Mouse (Mus musculus): ENCODE measurements around the gene Tma7. TPM values are rescaled to one million over a fixed set of nuclear protein-coding genes. Genes with fewer than 3 reads are reported as not detected.

Gene Tma7
- total RNA-seq, 2 experiments from 2014 or later: 316 to 321 TPM

DNA sequence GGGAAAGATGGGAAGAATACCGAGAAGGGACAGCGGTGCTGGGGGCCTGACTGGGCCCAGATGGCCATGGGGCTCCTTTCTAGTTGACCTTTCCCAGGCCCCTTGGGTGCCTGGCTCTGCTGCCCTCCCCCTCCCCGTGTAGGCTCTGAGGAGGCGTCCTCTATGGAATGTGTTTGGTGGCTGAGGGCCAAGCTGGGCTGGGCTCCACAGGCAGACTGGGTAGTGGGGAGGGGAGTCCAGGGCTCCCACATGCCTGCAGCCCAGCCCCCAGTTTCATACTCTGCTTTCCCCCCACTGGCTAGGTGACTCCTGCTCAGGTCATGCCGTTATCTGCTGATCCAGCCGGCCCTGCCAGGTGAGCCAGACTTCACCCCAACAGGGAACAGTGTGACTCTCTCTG lies 16.6 kb upstream of the Tma7 start:
- Histone ChIP-seq H3K27ac (peak overlapping the region; percentile 80), H3K4me3 (peak overlapping the region; percentile 19)
- intact Hi-C loops (cut with DNase I): no loop called here
- DNase-seq: peak; percentile 46
- no peak for TF ChIP-seq CTCF (IDR thresholded peaks at IDR 0.05)

DNA sequence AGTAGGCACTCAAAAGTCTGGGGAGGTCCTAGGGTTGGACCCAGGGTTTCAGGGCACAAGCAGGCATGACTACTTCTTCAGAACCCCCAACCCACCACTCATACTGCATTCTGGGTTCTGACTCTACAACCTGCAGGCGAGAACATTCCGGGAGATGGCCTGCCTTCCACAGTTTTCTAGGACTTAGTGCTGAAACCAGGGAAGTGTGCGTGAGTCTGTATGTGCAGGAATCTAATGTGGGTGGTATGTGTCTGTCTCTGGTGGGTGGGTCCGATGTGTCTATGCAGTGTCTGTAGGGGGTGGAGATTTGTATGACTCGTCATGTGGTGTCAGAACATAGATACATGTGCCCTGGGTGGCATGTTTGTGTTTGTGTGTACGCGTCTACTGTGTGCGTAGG lies 16.0 kb upstream of the Tma7 start:
- Histone ChIP-seq H3K4me3 (peak overlapping the region; percentile 19; the same call in 1 of the 2 replicates), H3K27ac (peak overlapping the region; percentile 80)
- intact Hi-C loops (cut with DNase I): no loop called here
- TF ChIP-seq CTCF (IDR thresholded peaks at IDR 0.05): no peak
- no peak for DNase-seq

GRCm38 (mm10) chr9:109097831-109098230 lies 15.4 kb upstream of the Tma7 start:
- intact Hi-C loops (cut with DNase I): no loop called here
- DNase-seq: no peak
- Histone ChIP-seq H3K27ac (peak overlapping the region; percentile 80), H3K4me3 (no peak overlapping the region)
- TF ChIP-seq CTCF (IDR thresholded peaks at IDR 0.05): no peak

DNA sequence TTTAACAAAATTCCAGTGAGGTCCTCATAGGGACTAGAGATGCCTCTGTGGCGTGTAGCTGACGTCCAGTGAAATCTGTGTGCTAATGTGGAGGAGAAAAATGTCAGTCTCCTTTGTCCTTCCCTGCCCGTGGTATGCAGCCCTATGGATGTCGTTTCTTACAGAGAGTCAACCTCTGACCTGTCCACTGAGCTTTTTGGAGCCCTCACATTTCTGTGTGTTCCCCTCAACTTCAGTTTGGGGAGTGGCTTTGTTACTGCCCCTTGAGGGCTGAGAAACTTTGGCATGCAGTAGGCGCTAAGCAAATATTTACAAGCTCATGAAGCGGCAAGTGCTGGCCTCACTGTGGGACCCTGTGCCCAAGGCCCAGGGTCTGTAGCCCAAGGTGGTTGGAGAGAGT lies 14.9 kb upstream of the Tma7 start:
- H3K4me3 ChIP-seq: peak overlapping the region; percentile 87; the same call in 1 of the 2 replicates
- no peak for TF ChIP-seq CTCF (IDR thresholded peaks at IDR 0.05)
- H3K27ac ChIP-seq: peak overlapping the region; percentile 80
- intact Hi-C loops (cut with DNase I): no loop called here
- no peak for DNase-seq

DNA sequence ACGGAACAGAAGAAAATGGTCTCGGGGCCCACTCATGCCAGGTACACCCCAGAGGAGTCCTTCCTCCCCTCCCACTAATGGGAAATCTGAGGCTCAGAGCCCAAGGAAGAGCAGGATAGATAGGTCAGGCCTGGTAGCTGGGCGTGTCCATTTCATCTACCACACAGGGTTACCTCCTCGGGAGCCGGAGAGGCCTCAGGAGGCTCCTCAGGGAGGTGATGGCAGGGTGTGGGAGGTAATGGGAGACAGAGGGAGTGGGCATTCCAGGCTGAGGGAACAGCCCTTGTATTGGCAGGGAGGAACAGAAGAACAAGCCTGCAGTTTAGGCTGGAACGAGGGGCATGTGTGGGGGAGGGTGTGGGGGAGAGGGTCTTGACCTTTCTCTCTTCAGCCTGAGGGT lies 14.5 kb upstream of the Tma7 start:
- peak overlapping the region; percentile 80 for H3K27ac ChIP-seq
- peak overlapping the region; percentile 87 for H3K4me3 ChIP-seq
- intact Hi-C loops (cut with DNase I): no loop called here
- TF ChIP-seq CTCF (IDR thresholded peaks at IDR 0.05): no peak
- no peak for DNase-seq

- intact Hi-C loops (cut with DNase I): no loop called here
- DNase-seq: no peak
- H3K27ac ChIP-seq: peak overlapping the region; percentile 80
- H3K4me3 ChIP-seq: peak overlapping the region; percentile 87
- no peak for TF ChIP-seq CTCF (IDR thresholded peaks at IDR 0.05)
Measured at GRCm38 (mm10) chr9:109096251-109096661, 13.9 kb upstream of the Tma7 start.

DNA sequence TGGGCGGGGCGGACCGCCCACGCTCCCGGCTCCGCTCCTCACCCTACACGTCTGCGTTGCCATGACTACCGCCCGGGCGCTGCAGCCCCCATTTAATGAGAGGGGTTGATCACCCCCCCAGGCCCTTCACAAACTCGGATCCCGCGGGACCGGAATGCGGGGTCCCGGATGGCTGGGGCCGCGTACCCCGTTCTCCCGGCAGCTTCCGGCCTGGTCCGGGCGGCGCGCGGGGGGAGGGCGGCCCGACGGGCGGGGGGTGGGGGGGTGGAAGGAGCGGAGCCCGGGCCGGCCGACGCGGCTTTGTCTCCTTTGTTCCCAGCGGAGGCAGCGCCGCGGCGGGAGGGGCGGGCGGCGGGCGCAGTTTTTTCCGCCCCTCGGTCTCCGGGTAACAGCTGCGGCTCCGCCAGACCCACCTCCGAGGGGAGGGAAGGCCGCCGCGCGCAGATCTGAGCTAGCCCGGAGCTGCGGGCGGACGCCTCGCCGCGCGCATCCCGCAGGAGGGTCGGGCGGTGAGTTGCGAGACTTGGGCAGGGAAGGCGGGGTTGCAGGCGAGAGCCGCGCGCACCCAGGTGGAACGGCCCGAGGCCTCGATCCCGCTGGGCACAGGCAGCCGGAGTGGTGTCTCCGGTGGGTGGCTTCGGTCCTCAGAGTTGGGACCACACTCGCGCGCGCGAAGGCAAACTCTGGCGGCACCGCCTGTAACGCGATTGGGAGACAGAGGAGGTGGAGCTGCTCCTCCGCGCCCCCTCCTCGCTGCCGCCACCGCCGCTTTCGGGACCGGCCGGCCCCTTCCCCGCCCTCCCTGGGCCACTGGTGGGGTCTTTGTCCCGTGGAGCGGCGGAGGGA lies 13.0 kb upstream of the Tma7 start, which contains the start of gene Plxnb1:
Gene Plxnb1 (plus strand): TSS at position 253 of the 846 bp plus-strand sequence.
- peak within 1 kb of the TSS; percentile 80 for H3K27ac ChIP-seq
- TF ChIP-seq CTCF (IDR thresholded peaks at IDR 0.05): no peak
- intact Hi-C loops (cut with DNase I): no loop called here
- peak; percentile 61 for DNase-seq
- H3K4me3 ChIP-seq: peak within 1 kb of the TSS; percentile 87

DNA sequence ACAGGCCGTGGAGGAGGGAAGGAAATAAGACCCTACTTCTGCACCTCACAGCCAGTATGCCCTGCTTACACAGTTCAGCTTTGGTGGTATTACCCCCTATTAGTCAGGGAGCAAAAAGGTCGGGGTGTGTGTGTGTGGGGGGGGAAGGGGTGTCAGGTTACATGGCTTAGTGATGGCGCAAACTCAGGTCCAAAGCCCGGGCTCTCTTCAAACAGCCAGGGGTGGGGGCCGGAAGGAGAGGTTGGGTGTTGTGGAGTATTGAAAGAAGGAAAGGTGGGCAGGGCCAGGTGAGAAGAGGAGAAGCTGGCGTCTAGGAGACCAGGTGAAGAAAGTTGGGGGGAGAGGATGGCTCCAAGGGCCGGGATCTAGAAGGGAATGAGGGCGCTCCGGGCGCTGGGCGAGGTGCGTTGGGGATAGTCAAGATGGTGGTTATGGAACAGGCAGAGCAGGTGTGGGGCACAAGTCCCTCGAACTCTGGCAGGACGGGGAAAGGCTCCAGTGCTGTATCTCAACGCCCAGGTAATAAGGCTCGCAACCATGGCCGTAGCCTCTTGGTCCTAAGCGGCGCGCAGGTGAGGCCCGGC lies 12.3 kb upstream of the Tma7 start:
- Histone ChIP-seq H3K27ac (peak overlapping the region; percentile 80), H3K4me3 (peak overlapping the region; percentile 87)
- intact Hi-C loops (cut with DNase I): no loop called here
- TF ChIP-seq CTCF (IDR thresholded peaks at IDR 0.05): no peak
- DNase-seq: peak; percentile 21

- peak; percentile 15 for DNase-seq
- Histone ChIP-seq H3K27ac (no peak overlapping the region), H3K4me3 (no peak overlapping the region)
- intact Hi-C loops (cut with DNase I): no loop called here
- TF ChIP-seq CTCF (IDR thresholded peaks at IDR 0.05): no peak
Measured at GRCm38 (mm10) chr9:109093786-109094552, 11.6 kb upstream of the Tma7 start.

GRCm38 (mm10) chr9:109092799-109093198 lies 10.4 kb upstream of the Tma7 start:
- intact Hi-C loops (cut with DNase I): no loop called here
- H3K27ac ChIP-seq: no peak overlapping the region
- TF ChIP-seq CTCF (IDR thresholded peaks at IDR 0.05): no peak
- peak; percentile 10 for DNase-seq
- no peak overlapping the region for H3K4me3 ChIP-seq

- intact Hi-C loops (cut with DNase I): no loop called here
- no peak for TF ChIP-seq CTCF (IDR thresholded peaks at IDR 0.05)
Measured at GRCm38 (mm10) chr9:109091802-109092201, 9.4 kb upstream of the Tma7 start.

DNA sequence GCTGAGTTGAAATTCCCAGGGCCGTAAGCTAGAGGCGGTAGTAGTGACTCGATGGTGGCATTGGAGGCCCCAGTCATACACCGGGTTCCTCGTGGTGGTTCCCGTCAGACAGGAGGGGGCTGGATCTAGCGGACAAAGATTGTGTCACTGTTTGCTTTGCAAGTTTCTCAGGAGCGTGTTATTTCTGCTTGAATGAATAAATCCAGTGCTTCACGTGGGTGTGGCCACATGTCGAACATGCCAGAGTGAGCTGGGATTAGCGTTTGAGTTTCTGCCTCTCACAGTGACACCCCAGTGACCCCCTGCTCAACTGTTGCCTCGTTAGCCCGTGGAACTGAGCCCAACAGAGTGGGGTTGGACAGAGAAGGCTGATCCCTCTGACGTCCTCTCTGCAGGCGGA lies 8.1 kb upstream of the Tma7 start:
- no peak for TF ChIP-seq CTCF (IDR thresholded peaks at IDR 0.05)
- intact Hi-C loops (cut with DNase I): no loop called here
- no peak overlapping the region for H3K27ac ChIP-seq
- peak; percentile 12 for DNase-seq
- no peak overlapping the region for H3K4me3 ChIP-seq

More at GRCm38 (mm10) chr9:109091802-109092201, 9.4 kb upstream of the Tma7 start:
- Histone ChIP-seq H3K27ac (no peak overlapping the region), H3K4me3 (no peak overlapping the region)
- DNase-seq: peak; percentile 14

Data from gastrocnemius, adult 2 months (tissue).